Mouse (Mus musculus) brain, embryonic 14.5 days (tissue): ENCODE results near the gene Fam173b.

ENCODE experiments used
- CTCF ChIP-seq: fragments of 200-500 bp; IDR thresholded peaks from 2 replicates; pipeline ENCODE4 v1.5.1; 2012; ENCODE audit warnings: inconsistent platforms, mild to moderate bottlenecking, moderate library complexity, borderline replicate concordance; ENCODE audit not compliant: insufficient read depth, insufficient read length; ENCODE audit errors: extremely low read depth
- POLR2A ChIP-seq: fragments of 200-500 bp; IDR thresholded peaks from 2 replicates; pipeline ENCODE4 v1.6.1; 2012; ENCODE audit warnings: mild to moderate bottlenecking, inconsistent platforms, borderline replicate concordance; ENCODE audit not compliant: poor library complexity, insufficient read depth, insufficient read length, severe bottlenecking; ENCODE audit errors: extremely low read depth

DNA sequence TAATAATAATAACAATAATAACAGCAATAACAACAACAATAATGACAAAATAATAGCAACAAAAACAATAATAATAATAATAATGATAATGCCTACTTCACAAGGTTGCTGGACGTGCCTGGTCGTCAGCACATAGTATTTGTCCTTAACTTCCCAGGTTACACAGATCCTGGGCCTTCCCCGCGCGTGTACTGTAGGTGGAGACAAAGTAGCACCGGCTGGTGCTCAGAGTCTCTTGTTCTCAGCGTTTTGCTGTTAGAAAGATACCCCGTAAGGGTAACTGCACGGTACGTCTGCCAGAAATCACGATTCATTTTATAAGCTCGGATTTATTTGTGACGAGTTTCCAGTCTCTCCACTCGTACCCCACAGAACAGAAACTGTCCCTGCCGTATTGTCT is 774 bp downstream of the Fam173b start:
- no peak for TF ChIP-seq POLR2A
- TF ChIP-seq CTCF: peak; percentile 69
